ENCODE assay signal across 11 mouse cellular contexts in the genomic region with DNA sequence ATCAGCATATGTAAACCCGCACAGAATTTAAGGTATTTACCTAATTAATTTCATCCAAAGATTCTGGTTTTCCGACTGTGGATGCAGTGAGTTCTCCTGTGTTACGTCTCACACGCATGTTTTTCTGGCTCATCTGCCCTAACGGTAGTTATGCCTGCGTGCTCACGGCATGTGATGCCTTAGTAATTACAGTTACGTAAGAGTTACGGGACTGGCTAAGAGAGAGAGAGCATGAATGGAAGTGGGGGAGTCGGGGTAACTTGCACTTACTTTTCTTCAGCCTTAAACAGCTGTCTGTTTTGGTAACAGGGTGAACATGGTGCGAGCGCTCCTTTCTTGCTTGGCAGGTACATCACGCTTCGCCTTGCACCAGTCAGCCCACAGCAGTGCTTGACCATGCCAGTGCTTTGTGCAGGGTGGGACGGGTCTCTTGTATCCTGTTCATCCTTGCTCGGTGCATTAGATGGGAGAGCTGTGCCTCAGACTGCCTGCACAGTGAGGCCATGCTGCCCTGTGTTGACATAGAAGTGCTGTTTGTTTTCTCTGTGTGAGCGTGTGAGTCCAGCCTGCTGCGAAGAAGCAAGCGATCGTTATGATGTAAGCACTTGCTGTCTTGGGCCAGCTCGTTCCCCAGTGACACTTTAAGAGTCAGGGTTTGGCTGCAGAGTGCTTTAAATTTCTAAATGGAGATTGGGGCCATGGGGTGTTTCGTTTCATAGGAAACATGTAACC.
DNase-seq lines count a peak whose midpoint lies in the region; ATAC-seq and TF ChIP-seq lines count a peak whose summit lies in the region.
"Had no signal": no experiment of that assay in that cellular context is flagged by ENCODE, and none has a peak within 500 bp of the region (broad histone marks: within the 10 kb centered on the region; RNA-seq: fewer than 3 reads in every experiment).

No protein-coding gene starts in this region.

- TF ChIP-seq CTCF in hindbrain, postnatal 0 days (IDR thresholded peaks at IDR 0.05; ENCODE audit: low read depth), result no peak

- no peak overlapping the region for H3K4me2 ChIP-seq in hindbrain, embryonic 14.5 days (replicated peaks)
- no peak overlapping the region for H3K4me2 ChIP-seq in hindbrain, postnatal 0 days (ENCODE audit: low read depth, low read length)
- no peak overlapping the region for H3K4me2 ChIP-seq in midbrain, embryonic 15.5 days

- no peak for ATAC-seq in hindbrain, embryonic 14.5 days (ENCODE audit: low FRiP score)
- ATAC-seq in hindbrain, postnatal 0 days, result no peak
- ATAC-seq in midbrain, embryonic 15.5 days (replicated peaks), result 0 out of 2 replicates have a peak, but pooled peaks have one; percentile 60

- H3K36me3 ChIP-seq in hindbrain, embryonic 14.5 days (replicated peaks; ENCODE audit: control insufficient read depth, insufficient read depth), result peaks cover 7% of the 10 kb centered on the region; the same call in 1 of the 2 replicates
- peaks cover 5% of the 10 kb centered on the region; the same call in 1 of the 2 replicates for H3K36me3 ChIP-seq in hindbrain, postnatal 0 days (ENCODE audit: insufficient read depth, low read length)
- H3K36me3 ChIP-seq in midbrain, embryonic 15.5 days (replicated peaks), result peaks cover 3% of the 10 kb centered on the region; the same call in 1 of the 2 replicates
- peaks cover 30% of the 10 kb centered on the region for H3K36me3 ChIP-seq in midbrain, embryonic 10.5 days

- 0 out of 2 replicates have a peak overlapping the region, but pooled peaks have one; percentile 17 for H3K27ac ChIP-seq in hindbrain, embryonic 14.5 days
- H3K27ac ChIP-seq in hindbrain, postnatal 0 days, result no peak overlapping the region
- no peak overlapping the region for H3K27ac ChIP-seq in midbrain, embryonic 15.5 days
- no peak overlapping the region for H3K27ac ChIP-seq in midbrain, embryonic 10.5 days (replicated peaks)
- H3K27ac ChIP-seq: liver, embryonic 14.5 days had no signal

- H3K4me3 ChIP-seq in hindbrain, embryonic 14.5 days (replicated peaks; ENCODE audit: low read length), result no peak overlapping the region
- H3K4me3 ChIP-seq in hindbrain, postnatal 0 days (ENCODE audit: low read length), result no peak overlapping the region
- no peak overlapping the region for H3K4me3 ChIP-seq in midbrain, embryonic 15.5 days
- H3K4me3 ChIP-seq in midbrain, embryonic 10.5 days, result no peak overlapping the region

- H3K27me3 ChIP-seq in hindbrain, embryonic 14.5 days (ENCODE audit: control insufficient read depth, insufficient read depth, low read length), result no peaks in the 10 kb centered on the region
- H3K27me3 ChIP-seq in hindbrain, postnatal 0 days (ENCODE audit: insufficient read depth, low read length), result no peaks in the 10 kb centered on the region
- H3K27me3 ChIP-seq in midbrain, embryonic 15.5 days (replicated peaks), result no peaks in the 10 kb centered on the region
- H3K27me3 ChIP-seq in midbrain, embryonic 10.5 days (ENCODE audit: low read depth, poor library complexity, severe bottlenecking), result no peaks in the 10 kb centered on the region

- WGBS in hindbrain, embryonic 14.5 days, result 73% methylated on average over 22 of the region's 22 CpGs
- WGBS in hindbrain, postnatal 0 days, result 73% methylated on average over 22 of the region's 22 CpGs
- WGBS in midbrain, embryonic 15.5 days, result 73% methylated on average over 22 of the region's 22 CpGs
- WGBS in midbrain, embryonic 10.5 days, result 83% methylated on average over 22 of the region's 22 CpGs

- H3K9ac ChIP-seq in hindbrain, embryonic 14.5 days, result 0 out of 2 replicates have a peak overlapping the region, but pooled peaks have one; percentile 35
- no peak overlapping the region for H3K9ac ChIP-seq in hindbrain, postnatal 0 days (replicated peaks; ENCODE audit: low read length)
- no peak overlapping the region for H3K9ac ChIP-seq in midbrain, embryonic 15.5 days
- H3K9ac ChIP-seq: liver, embryonic 14.5 days had no signal

- H3K9me3 ChIP-seq in hindbrain, embryonic 14.5 days (ENCODE audit: control insufficient read depth, low read length), result no peaks in the 10 kb centered on the region
- H3K9me3 ChIP-seq in hindbrain, postnatal 0 days (ENCODE audit: low read length), result no peaks in the 10 kb centered on the region
- no peaks in the 10 kb centered on the region for H3K9me3 ChIP-seq in midbrain, embryonic 15.5 days
- H3K9me3 ChIP-seq in midbrain, embryonic 10.5 days (replicated peaks), result no peaks in the 10 kb centered on the region
- H3K9me3 ChIP-seq: G1E had no signal

- peak; percentile 44 for DNase-seq in adrenal gland, postnatal 14 days
- DNase-seq in adrenal gland, postnatal 4 days (ENCODE audit: low spot score in 2 of 2), result no peak
- no peak for DNase-seq in hindbrain, embryonic 14.5 days (ENCODE audit: low spot score)
- no peak for DNase-seq in hindbrain, postnatal 0 days (ENCODE audit: low spot score)
- no peak for DNase-seq in midbrain, embryonic 10.5 days (ENCODE audit: low spot score)
- peak; percentile 26 for DNase-seq in yolk sac, embryonic 10.5 days (ENCODE audit: low spot score)
- DNase-seq in spleen, postnatal 10 days (ENCODE audit: low spot score in 2 of 2), result no peak
- DNase-seq: cerebellum, adult 18-20 months had no signal

- H3K4me1 ChIP-seq in hindbrain, embryonic 14.5 days (replicated peaks; ENCODE audit: control insufficient read depth, insufficient read depth, low read length), result peaks cover 11% of the 10 kb centered on the region
- H3K4me1 ChIP-seq in hindbrain, postnatal 0 days (ENCODE audit: insufficient read depth, low read length), result no peaks in the 10 kb centered on the region
- H3K4me1 ChIP-seq in midbrain, embryonic 15.5 days, result peaks cover 29% of the 10 kb centered on the region
- H3K4me1 ChIP-seq in midbrain, embryonic 10.5 days, result peaks cover 17% of the 10 kb centered on the region

Comparison
In these comparisons a context has a peak if more than half of its experiments do, and no peak if none do; other contexts are left out.
1. DNase-seq: peak in adrenal gland, postnatal 14 days (single experiment) and yolk sac, embryonic 10.5 days (single experiment); none in adrenal gland, postnatal 4 days (0 of 2), hindbrain, embryonic 14.5 days (single experiment), hindbrain, postnatal 0 days (single experiment), midbrain, embryonic 10.5 days (single experiment) and spleen, postnatal 10 days (0 of 2).